Mouse (Mus musculus) MEL (cell line): ENCODE measurements around the gene Myo18a.

ENCODE experiments used
- ETS1 ChIP-seq: IDR thresholded peaks from 2 replicates; pipeline ENCODE4 v1.6.1; 2012; ENCODE audit warnings: low read depth, mild to moderate bottlenecking, inconsistent platforms, low read length, improper control_type of control experiment, moderate library complexity
- TCF12 ChIP-seq: IDR thresholded peaks from 2 replicates; pipeline ENCODE4 v1.6.1; 2014; ENCODE audit warnings: low read depth, mild to moderate bottlenecking, inconsistent platforms, low read length, improper control_type of control experiment, moderate library complexity

DNA sequence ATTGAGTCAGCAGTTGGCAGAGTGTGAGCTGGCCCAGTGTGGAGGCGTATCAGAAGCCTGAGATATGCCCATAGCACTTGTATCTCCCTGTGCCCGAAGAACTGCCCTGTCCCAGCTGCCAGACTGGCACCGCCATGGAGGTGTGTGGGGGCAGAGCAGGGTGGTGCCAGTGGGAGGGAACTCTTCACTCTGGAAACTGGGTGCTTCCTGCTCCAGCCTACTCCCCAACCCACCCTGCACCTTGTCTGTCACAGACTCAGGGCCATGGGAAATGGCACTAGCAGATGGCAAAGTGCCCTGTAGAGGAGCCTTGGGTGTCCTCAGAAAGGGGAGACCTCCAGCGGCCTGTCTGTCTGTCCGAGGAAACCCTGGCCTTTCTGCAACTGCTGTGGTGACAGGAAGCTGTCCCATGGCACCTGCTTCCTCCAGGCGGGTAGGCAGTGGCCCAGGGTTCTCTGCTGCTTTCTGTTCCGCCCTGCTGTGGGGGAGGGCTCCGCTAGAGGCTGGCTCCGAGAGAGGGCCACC, 39.4 kb downstream of the Myo18a start:
- TF ChIP-seq ETS1: no peak
- TF ChIP-seq TCF12: no peak
